Mouse (Mus musculus): ENCODE data around the gene Crtam.

GRCm38 (mm10) chr9:41021690-41022089 lies 17.3 kb upstream of the Crtam start:
- TF ChIP-seq ZNF384 (IDR thresholded peaks at IDR 0.05; ENCODE audit: low read depth, low read length) (no peak), ZC3H11A (IDR thresholded peaks at IDR 0.05; ENCODE audit: borderline replicate concordance, low read depth, low read length) (no peak)

Measured in ES-E14 (cell line).